Mouse (Mus musculus): ENCODE measurements at regions not wholly inside any gene's neighbourhood (a gene's known extent, or its start where the extent isn't known, plus 50 kb on each side); places are given as distances from the start of the nearest gene placed in this dataset.

DNA sequence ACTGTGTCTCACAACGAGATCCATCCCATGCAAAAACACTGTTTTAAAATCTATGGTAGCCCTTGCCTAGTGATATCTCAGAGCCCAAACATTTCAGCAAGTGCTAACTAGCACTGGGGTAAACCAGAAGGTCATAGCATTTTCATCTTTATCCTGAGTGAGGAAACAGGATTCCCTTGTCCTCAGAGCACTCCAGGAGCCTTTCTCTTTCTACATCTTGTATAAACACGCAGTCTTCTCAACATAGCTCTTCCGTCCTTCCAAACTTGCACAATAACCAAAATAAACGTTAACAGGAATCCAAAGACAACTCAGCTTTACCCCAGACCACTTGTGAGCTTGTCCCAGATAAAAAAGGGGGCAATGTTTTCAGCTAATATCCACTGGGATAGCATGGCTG, 323.8 kb upstream of the Npvf start:
- Histone ChIP-seq H3K27me3 (ENCODE audit: control insufficient read depth, insufficient read depth, low read length) (no peaks in the 10 kb centered on the region), H3K4me3 (ENCODE audit: control insufficient read depth, low read depth, low read length) (no peak overlapping the region), H3K36me3 (ENCODE audit: control insufficient read depth, insufficient read depth, low read length) (no peaks in the 10 kb centered on the region), H3K4me1 (ENCODE audit: control insufficient read depth, insufficient read depth, low read length) (no peaks in the 10 kb centered on the region), H3K27ac (ENCODE audit: control insufficient read depth, insufficient read depth, low read depth, low read length) (peak overlapping the region; percentile 59; the same call in 1 of the 2 replicates)
- TF ChIP-seq CTCF (IDR thresholded peaks at IDR 0.05; ENCODE audit: control insufficient read depth, insufficient read depth, insufficient replicate concordance, low read depth, low read length) (no peak), POLR2A (IDR thresholded peaks at IDR 0.05; ENCODE audit: control insufficient read depth, low read depth, low read length) (no peak)

DNA sequence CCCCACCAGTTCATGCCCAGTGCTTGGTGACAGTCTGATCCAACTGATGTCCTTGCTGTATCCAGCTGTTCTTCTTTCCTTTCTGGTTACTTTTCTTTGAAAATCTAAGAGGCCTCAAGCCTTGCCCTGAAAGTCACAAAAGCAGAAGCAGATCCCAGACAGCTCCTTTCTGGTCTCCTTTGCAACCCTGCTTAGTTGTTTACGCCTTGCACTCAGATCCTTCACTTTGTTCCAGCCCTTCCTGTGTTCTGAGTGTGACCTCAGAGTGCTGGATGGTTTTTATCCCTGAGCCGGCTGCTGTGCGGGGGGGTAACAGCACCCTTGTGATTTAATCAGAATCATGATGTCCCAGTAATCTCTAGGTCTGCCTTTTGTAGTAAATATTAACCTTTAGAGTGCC, 324.3 kb upstream of the Npvf start:
- H3K4me3 ChIP-seq (ENCODE audit: control insufficient read depth, low read depth, low read length) = no peak overlapping the region
- TF ChIP-seq POLR2A (IDR thresholded peaks at IDR 0.05; ENCODE audit: control insufficient read depth, low read depth, low read length) (no peak), CTCF (IDR thresholded peaks at IDR 0.05; ENCODE audit: control insufficient read depth, insufficient read depth, insufficient replicate concordance, low read depth, low read length) (no peak)
- no peaks in the 10 kb centered on the region for H3K27me3 ChIP-seq (ENCODE audit: control insufficient read depth, insufficient read depth, low read length)
- peak overlapping the region; percentile 59; the same call in 1 of the 2 replicates for H3K27ac ChIP-seq (ENCODE audit: control insufficient read depth, insufficient read depth, low read depth, low read length)
- no peaks in the 10 kb centered on the region for H3K36me3 ChIP-seq (ENCODE audit: control insufficient read depth, insufficient read depth, low read length)
- no peaks in the 10 kb centered on the region for H3K4me1 ChIP-seq (ENCODE audit: control insufficient read depth, insufficient read depth, low read length)

DNA sequence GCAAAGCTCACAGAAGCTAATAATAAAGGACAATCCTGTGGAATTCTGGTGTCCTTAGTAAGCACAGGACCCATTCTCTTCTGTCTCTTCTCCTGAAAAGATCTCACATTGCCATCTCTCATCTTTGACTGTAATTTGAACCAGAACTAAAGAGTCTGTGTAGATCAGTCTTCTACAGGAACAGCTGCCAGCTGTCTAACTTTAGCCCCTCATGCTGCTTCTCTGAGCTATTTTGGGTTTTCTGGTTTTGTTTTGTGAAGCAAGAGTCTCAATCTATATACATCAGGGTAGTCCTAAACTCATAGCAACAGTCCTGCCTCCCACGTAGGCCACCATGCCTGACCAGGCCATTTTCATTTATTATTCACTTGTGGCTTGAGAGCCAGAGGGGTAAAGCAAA, 325.5 kb upstream of the Npvf start:
- H3K27me3 ChIP-seq (ENCODE audit: control insufficient read depth, insufficient read depth, low read length) = no peaks in the 10 kb centered on the region
- no peaks in the 10 kb centered on the region for H3K36me3 ChIP-seq (ENCODE audit: control insufficient read depth, insufficient read depth, low read length)
- no peaks in the 10 kb centered on the region for H3K4me1 ChIP-seq (ENCODE audit: control insufficient read depth, insufficient read depth, low read length)
- no peak for TF ChIP-seq CTCF (IDR thresholded peaks at IDR 0.05; ENCODE audit: control insufficient read depth, insufficient read depth, insufficient replicate concordance, low read depth, low read length)
- TF ChIP-seq POLR2A (IDR thresholded peaks at IDR 0.05; ENCODE audit: control insufficient read depth, low read depth, low read length) = no peak
- no peak overlapping the region for H3K27ac ChIP-seq (ENCODE audit: control insufficient read depth, insufficient read depth, low read depth, low read length)
- H3K4me3 ChIP-seq (ENCODE audit: control insufficient read depth, low read depth, low read length) = no peak overlapping the region

DNA sequence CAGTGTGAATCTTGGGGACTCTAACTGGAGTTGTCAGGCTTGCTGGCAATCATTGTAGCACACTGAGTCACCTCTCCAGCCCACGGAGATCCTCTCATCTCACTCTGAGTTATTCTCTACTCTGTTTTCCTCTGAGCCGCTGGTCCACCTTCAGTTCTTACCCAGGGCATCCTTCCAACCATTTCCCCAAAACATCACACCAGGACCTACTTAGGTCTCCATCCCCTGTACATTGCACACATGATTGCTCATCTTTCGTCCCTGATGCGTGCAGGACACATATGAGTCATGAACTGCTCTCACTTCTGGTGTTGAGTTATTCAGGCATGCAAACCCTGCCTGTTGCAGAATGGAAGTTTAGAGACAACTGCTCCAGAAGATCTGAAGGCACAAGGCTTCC, 326.1 kb upstream of the Npvf start:
- Histone ChIP-seq H3K4me3 (ENCODE audit: control insufficient read depth, low read depth, low read length) (no peak overlapping the region), H3K4me1 (ENCODE audit: control insufficient read depth, insufficient read depth, low read length) (no peaks in the 10 kb centered on the region), H3K36me3 (ENCODE audit: control insufficient read depth, insufficient read depth, low read length) (no peaks in the 10 kb centered on the region), H3K27me3 (ENCODE audit: control insufficient read depth, insufficient read depth, low read length) (no peaks in the 10 kb centered on the region), H3K27ac (ENCODE audit: control insufficient read depth, insufficient read depth, low read depth, low read length) (no peak overlapping the region)
- TF ChIP-seq CTCF (IDR thresholded peaks at IDR 0.05; ENCODE audit: control insufficient read depth, insufficient read depth, insufficient replicate concordance, low read depth, low read length) (no peak), POLR2A (IDR thresholded peaks at IDR 0.05; ENCODE audit: control insufficient read depth, low read depth, low read length) (no peak)

DNA sequence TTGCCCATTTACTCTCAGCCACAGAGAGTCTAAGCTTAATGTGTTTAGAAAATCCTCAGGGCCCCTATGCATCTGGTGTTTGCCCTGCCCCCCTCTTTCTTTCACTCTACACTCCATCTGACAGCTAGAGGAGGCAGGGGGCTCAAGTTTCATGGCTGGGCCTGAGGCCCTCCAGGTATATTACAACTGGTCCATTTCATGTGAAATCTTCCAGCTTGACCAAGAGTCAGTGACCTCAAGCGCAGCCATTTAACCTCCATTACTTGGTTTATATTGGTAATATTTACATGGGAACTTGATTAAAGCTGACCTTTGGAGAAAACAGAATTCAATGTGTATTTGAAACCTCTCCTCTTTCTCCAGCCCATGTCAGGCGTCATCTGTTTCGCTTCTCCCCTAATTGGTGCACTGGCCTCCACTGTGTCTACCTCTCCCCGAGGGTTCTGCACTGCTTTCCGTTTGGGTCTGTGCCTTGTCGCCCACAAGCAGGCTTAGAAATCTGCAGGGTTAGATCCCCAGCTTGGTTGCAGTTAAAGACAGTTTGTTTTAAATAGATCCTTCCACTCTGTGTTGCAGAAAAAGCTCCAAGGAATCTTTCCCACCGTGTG, 327.6 kb upstream of the Npvf start:
- Histone ChIP-seq H3K27me3 (ENCODE audit: control insufficient read depth, insufficient read depth, low read length) (no peaks in the 10 kb centered on the region), H3K4me1 (ENCODE audit: control insufficient read depth, insufficient read depth, low read length) (no peaks in the 10 kb centered on the region), H3K36me3 (ENCODE audit: control insufficient read depth, insufficient read depth, low read length) (no peaks in the 10 kb centered on the region), H3K27ac (ENCODE audit: control insufficient read depth, insufficient read depth, low read depth, low read length) (no peak overlapping the region), H3K4me3 (ENCODE audit: control insufficient read depth, low read depth, low read length) (no peak overlapping the region)
- TF ChIP-seq POLR2A (IDR thresholded peaks at IDR 0.05; ENCODE audit: control insufficient read depth, low read depth, low read length) = no peak

DNA sequence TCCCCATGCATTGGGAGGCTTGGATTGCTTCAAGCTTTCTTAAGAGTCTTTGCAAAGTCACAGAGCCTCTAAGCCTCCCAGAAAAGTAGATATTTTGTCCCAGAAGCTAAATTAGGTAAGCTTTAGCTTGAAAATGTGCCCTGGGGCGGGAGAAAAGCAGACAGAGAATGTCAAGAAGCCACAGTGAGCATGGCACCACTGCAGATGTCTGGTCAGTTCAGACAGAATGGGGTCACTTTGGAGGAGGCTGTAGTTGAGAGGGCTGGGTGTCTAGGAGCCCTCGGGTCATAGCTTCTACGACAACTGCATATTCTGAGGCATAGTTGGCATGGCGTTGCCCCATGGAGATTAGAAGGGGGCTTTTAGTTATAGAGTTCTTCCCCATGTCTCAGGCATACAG, 328.6 kb upstream of the Npvf start:
- no peak overlapping the region for H3K4me3 ChIP-seq (ENCODE audit: control insufficient read depth, low read depth, low read length)
- H3K36me3 ChIP-seq (ENCODE audit: control insufficient read depth, insufficient read depth, low read length) = no peaks in the 10 kb centered on the region
- no peak overlapping the region for H3K27ac ChIP-seq (ENCODE audit: control insufficient read depth, insufficient read depth, low read depth, low read length)
- H3K27me3 ChIP-seq (ENCODE audit: control insufficient read depth, insufficient read depth, low read length) = no peaks in the 10 kb centered on the region
- H3K4me1 ChIP-seq (ENCODE audit: control insufficient read depth, insufficient read depth, low read length) = no peaks in the 10 kb centered on the region
- no peak for TF ChIP-seq CTCF (IDR thresholded peaks at IDR 0.05; ENCODE audit: control insufficient read depth, insufficient read depth, insufficient replicate concordance, low read depth, low read length)
- no peak for TF ChIP-seq POLR2A (IDR thresholded peaks at IDR 0.05; ENCODE audit: control insufficient read depth, low read depth, low read length)

DNA sequence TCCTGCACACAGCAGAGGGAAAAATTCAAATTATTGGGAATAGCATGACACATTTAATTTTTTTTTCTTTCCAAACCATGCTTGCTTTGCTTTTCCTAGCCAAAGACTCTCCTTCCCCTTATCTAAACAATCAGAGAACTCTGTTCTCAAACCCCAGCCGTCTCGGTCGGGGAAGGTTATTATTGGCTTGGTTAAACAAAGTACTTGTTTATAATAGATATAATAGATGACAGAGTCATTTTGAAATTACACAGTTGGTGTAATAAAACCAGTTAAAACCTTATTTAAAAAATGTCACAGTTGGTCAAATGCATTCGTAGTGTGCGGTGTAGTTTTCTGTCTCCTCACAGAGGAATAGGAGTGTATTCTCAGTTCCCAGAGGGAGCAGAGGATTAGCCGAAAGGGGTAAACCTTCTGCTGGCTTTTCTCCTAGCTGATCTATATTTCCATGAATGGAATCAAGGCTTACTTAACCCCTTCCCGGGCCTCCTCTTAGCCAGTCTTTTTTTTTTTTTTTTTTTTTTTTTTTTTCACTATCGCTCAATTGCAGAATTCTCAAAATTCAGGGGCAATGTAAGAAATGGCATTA, 329.4 kb upstream of the Npvf start:
- Histone ChIP-seq H3K36me3 (ENCODE audit: control insufficient read depth, insufficient read depth, low read length) (no peaks in the 10 kb centered on the region), H3K27me3 (ENCODE audit: control insufficient read depth, insufficient read depth, low read length) (no peaks in the 10 kb centered on the region), H3K4me3 (ENCODE audit: control insufficient read depth, low read depth, low read length) (no peak overlapping the region), H3K4me1 (ENCODE audit: control insufficient read depth, insufficient read depth, low read length) (no peaks in the 10 kb centered on the region), H3K27ac (ENCODE audit: control insufficient read depth, insufficient read depth, low read depth, low read length) (no peak overlapping the region)
- no peak for TF ChIP-seq POLR2A (IDR thresholded peaks at IDR 0.05; ENCODE audit: control insufficient read depth, low read depth, low read length)
- TF ChIP-seq CTCF (IDR thresholded peaks at IDR 0.05; ENCODE audit: control insufficient read depth, insufficient read depth, insufficient replicate concordance, low read depth, low read length) = no peak
